Mouse (Mus musculus): Measurements from ENCODE around the gene Mroh7. TPM values are rescaled to one million over a fixed set of nuclear protein-coding genes. Genes with fewer than 3 reads are reported as not detected.

Mroh7 gene
- polyA plus RNA-seq, 1 experiment from 2014 or later: 0.13 TPM

GRCm38 (mm10) chr4:106632313-106632712, 98.4 kb downstream of the Mroh7 start:
- no peak overlapping the region for H3K9ac ChIP-seq
- no peak overlapping the region for H3K27ac ChIP-seq (replicated peaks)
- peaks cover 31% of the 10 kb centered on the region for H3K27me3 ChIP-seq
- no peak overlapping the region for H3K4me2 ChIP-seq
- 0 out of 2 replicates have a peak, but pooled peaks cover 4% of the 10 kb centered on the region for H3K4me1 ChIP-seq (replicated peaks)
- no peaks in the 10 kb centered on the region for H3K9me3 ChIP-seq (replicated peaks)
- 47% methylated on average over 1 of the region's 3 CpGs for WGBS (ENCODE audit: insufficient replicate concordance)
- ATAC-seq (ENCODE audit: insufficient read depth): no peak
- H3K36me3 ChIP-seq (replicated peaks): no peaks in the 10 kb centered on the region
- no peak overlapping the region for H3K4me3 ChIP-seq (replicated peaks)

Other genes starting within 250 kb of the Mroh7 start
- gene Bsnd, start 238.6 kb downstream of the Mroh7 start, polyA plus RNA-seq (2015; fragmentation: Nextera tagmentation; extraction: Ambion mirVana): not detected in 2 replicates
- 7.8 and 10.4 TPM in 2 replicates for gene Dhcr24, start 169.9 kb downstream of the Mroh7 start, polyA plus RNA-seq (2015; fragmentation: Nextera tagmentation; extraction: Ambion mirVana)
- gene Lexm, start 113.7 kb downstream of the Mroh7 start, polyA plus RNA-seq (2015; fragmentation: Nextera tagmentation; extraction: Ambion mirVana): not detected in 2 replicates
- 0.07 and 0.16 TPM in 2 replicates for gene Ttc22, start 108.5 kb downstream of the Mroh7 start, polyA plus RNA-seq (2015; fragmentation: Nextera tagmentation; extraction: Ambion mirVana)
- 4.8 and 5.2 TPM in 2 replicates for gene Pars2, start 79.9 kb downstream of the Mroh7 start, polyA plus RNA-seq (2015; fragmentation: Nextera tagmentation; extraction: Ambion mirVana)
- 31.1 and 41.9 TPM in 2 replicates for gene Ttc4, start 52.0 kb downstream of the Mroh7 start, polyA plus RNA-seq (2015; fragmentation: Nextera tagmentation; extraction: Ambion mirVana)
- gene Fam151a, start 3.0 kb upstream of the Mroh7 start, polyA plus RNA-seq (2015; fragmentation: Nextera tagmentation; extraction: Ambion mirVana): not detected in 2 replicates
- 4.7 and 6.4 TPM in 2 replicates for gene Acot11, start 74.1 kb upstream of the Mroh7 start, polyA plus RNA-seq (2015; fragmentation: Nextera tagmentation; extraction: Ambion mirVana)
- 45.7 and 50.5 TPM in 2 replicates for gene Ssbp3, start 179.8 kb upstream of the Mroh7 start, polyA plus RNA-seq (2015; fragmentation: Nextera tagmentation; extraction: Ambion mirVana)